Mouse (Mus musculus) stomach, embryonic 14.5 days (tissue): ENCODE data around the gene Rgs17. TPM values are rescaled to one million over a fixed set of nuclear protein-coding genes. Genes with fewer than 3 reads are reported as not detected.

Experiments
- ATAC-seq: fragments of 200-750 bp; cut with Nextera tagmentation; 2 replicates; pipeline ENCODE4 v1.8.0; 2017; ENCODE audit warnings: low read depth, moderate TSS enrichment; ENCODE audit not compliant: insufficient number of reproducible peaks, insufficient read depth, low FRiP score
- H3K27ac ChIP-seq: fragments of 300-500 bp; sonication (generic); 2 replicates; pipeline ENCODE4 v1.5.1; 2014; ENCODE audit warnings: mild to moderate bottlenecking, low read length, moderate library complexity, mixed read lengths
- H3K27me3 ChIP-seq: fragments of 300-500 bp; sonication (generic); 2 replicates; pipeline ENCODE4 v1.6.1; 2014; ENCODE audit warnings: low read length, control low read depth, mixed read lengths; ENCODE audit not compliant: control insufficient read depth, insufficient read depth
- H3K36me3 ChIP-seq: fragments of 300-500 bp; sonication (generic); 2 replicates; pipeline ENCODE4 v1.6.1; 2014; ENCODE audit warnings: mild to moderate bottlenecking, control low read depth, low read length, moderate library complexity, mixed read lengths; ENCODE audit not compliant: control insufficient read depth, insufficient read depth
- H3K4me1 ChIP-seq: fragments of 300-500 bp; sonication (generic); 2 replicates; pipeline ENCODE4 v1.6.1; 2014; ENCODE audit warnings: low read length, control low read depth, mixed read lengths; ENCODE audit not compliant: control insufficient read depth, insufficient read depth
- H3K4me2 ChIP-seq: fragments of 300-500 bp; sonication (generic); replicated peaks from 2 replicates; pipeline ENCODE4 v1.6.1; 2014; ENCODE audit warnings: low read depth, low read length, control low read depth
- H3K4me3 ChIP-seq: fragments of 300-500 bp; sonication (generic); 2 replicates; pipeline ENCODE4 v1.5.1; 2014; ENCODE audit warnings: low read depth, low read length, control low read depth
- H3K9ac ChIP-seq: fragments of 300-500 bp; sonication (generic); replicated peaks from 2 replicates; pipeline ENCODE4 v1.6.1; 2014; ENCODE audit warnings: low read depth, mild to moderate bottlenecking, control low read depth, low read length, moderate library complexity, mixed read lengths
- H3K9me3 ChIP-seq: fragments of 300-500 bp; sonication (generic); 2 replicates; pipeline ENCODE4 v1.6.1; 2016; ENCODE audit warnings: low read depth, low read length, control low read depth; ENCODE audit not compliant: control insufficient read depth
- WGBS: fragments of 180-500 bp; shearing (Covaris S2); extraction: QIAGEN DNeasy Blood & Tissue Kit; methylation state at CpG from one replicate; pipeline ENCODE4 v1.1.7; 2014; 5-methylcytosine and 5-hydroxymethylcytosine counted together
- polyA plus RNA-seq: library from polyadenylated mRNA; unstranded; fragments of >200 nt; fragmentation: Nextera tagmentation; extraction: Ambion mirVana; gene quantifications from 2 replicates; pipeline ENCODE4 v1.2.1, GENCODE M21; 2014

Gene Rgs17
- polyA plus RNA-seq, 1 experiment from 2014 or later, result 7.1 TPM

GRCm38 (mm10) chr10:5803739-5804138 lies 118.5 kb downstream of the Rgs17 start:
- Histone ChIP-seq H3K36me3 (peaks cover 31% of the 10 kb centered on the region), H3K27ac (no peak overlapping the region), H3K27me3 (no peaks in the 10 kb centered on the region), H3K9me3 (no peaks in the 10 kb centered on the region), H3K4me2 (peak overlapping the region; percentile 83), H3K4me1 (peaks cover 5% of the 10 kb centered on the region), H3K9ac (peak overlapping the region; percentile 68; the same call in 1 of the 2 replicates), H3K4me3 (peak overlapping the region; percentile 66)
- ATAC-seq, result no peak
- WGBS, result 4% methylated on average over 1 of the region's 1 CpGs

DNA sequence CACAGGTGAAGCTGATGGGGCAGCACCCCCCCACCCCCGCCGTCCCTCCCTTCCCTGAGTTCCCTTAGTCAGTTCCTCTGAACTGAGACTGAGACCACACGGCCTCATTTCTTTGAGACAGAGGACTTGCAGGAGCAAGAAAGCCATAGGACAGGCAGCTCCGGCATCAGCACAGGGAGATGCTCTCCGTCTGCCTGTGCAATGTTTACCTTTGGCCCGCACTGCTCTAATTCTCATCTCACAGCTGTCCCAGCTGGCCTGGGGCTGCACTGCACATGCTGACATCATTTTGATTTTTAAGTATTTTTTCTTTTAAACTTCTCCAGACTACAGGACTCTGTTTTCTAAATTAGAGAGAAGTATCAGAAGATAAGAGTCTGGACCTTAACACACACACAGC lies 119.3 kb downstream of the Rgs17 start:
- Histone ChIP-seq H3K9me3 (no peaks in the 10 kb centered on the region), H3K36me3 (peaks cover 35% of the 10 kb centered on the region), H3K4me2 (peak overlapping the region; percentile 83), H3K4me1 (peaks cover 5% of the 10 kb centered on the region), H3K4me3 (peak overlapping the region; percentile 66), H3K9ac (no peak overlapping the region; the same call in 1 of the 2 replicates), H3K27me3 (no peaks in the 10 kb centered on the region), H3K27ac (no peak overlapping the region)
- 14% methylated on average over 6 of the region's 6 CpGs for WGBS
- ATAC-seq, result no peak

- no peak for ATAC-seq
- 95% methylated on average over 1 of the region's 1 CpGs for WGBS
- Histone ChIP-seq H3K9me3 (no peaks in the 10 kb centered on the region), H3K9ac (no peak overlapping the region), H3K4me2 (no peak overlapping the region), H3K36me3 (peaks cover 35% of the 10 kb centered on the region), H3K27ac (no peak overlapping the region), H3K27me3 (no peaks in the 10 kb centered on the region), H3K4me1 (peaks cover 5% of the 10 kb centered on the region), H3K4me3 (no peak overlapping the region)
These were observed 121.7 kb downstream of the Rgs17 start for GRCm38 (mm10) chr10:5800490-5800889.

DNA sequence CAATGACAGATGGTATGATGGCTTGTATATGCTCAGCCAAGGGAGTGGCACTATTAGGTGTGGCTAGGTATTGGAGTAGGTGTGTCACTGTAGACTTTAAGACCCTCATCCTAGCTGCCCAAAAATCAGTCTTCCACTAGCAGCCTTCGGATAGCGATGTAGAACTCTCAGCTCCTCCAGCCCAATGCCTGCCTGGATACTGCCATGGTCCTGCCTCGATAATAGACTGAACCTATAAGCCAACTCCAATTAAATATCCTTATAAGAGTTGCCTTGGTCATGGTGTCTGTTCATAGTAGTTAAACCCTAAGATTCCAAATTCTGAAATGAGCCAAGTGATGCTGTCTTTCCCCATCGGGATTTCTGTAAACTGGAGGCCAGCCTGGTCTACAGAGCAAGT lies 124.1 kb downstream of the Rgs17 start:
- ATAC-seq, result 0 out of 2 replicates have a peak, but pooled peaks have one; percentile 48
- Histone ChIP-seq H3K4me3 (no peak overlapping the region), H3K36me3 (peaks cover 35% of the 10 kb centered on the region), H3K27me3 (no peaks in the 10 kb centered on the region), H3K4me2 (no peak overlapping the region), H3K4me1 (peaks cover 5% of the 10 kb centered on the region), H3K9me3 (no peaks in the 10 kb centered on the region), H3K27ac (no peak overlapping the region), H3K9ac (no peak overlapping the region)
- WGBS, result 81% methylated on average over 4 of the region's 4 CpGs

DNA sequence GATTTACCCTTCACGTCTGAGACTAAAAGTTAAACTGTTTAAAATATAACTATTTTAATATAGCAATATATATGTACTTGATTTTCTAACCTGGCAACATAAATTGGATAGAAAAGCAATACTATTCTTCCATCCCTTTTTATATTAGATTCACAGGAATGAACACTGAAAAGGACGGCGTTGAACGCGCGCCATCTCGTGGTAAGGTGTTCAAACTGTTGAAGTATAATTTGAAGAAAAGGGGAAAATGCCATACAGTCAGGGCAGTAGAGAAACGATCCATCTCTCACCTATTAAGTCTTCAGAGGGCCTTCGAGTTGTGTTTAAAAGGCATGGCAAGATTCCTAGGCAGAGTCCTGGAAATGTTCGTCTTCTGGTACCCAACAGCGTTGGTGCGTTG lies 131.5 kb downstream of the Rgs17 start:
- Histone ChIP-seq H3K4me1 (no peaks in the 10 kb centered on the region), H3K9me3 (no peaks in the 10 kb centered on the region), H3K9ac (no peak overlapping the region), H3K27ac (no peak overlapping the region), H3K4me2 (no peak overlapping the region), H3K4me3 (no peak overlapping the region), H3K36me3 (no peaks in the 10 kb centered on the region), H3K27me3 (no peaks in the 10 kb centered on the region)
- ATAC-seq, result no peak
- 19% methylated on average over 12 of the region's 12 CpGs for WGBS

DNA sequence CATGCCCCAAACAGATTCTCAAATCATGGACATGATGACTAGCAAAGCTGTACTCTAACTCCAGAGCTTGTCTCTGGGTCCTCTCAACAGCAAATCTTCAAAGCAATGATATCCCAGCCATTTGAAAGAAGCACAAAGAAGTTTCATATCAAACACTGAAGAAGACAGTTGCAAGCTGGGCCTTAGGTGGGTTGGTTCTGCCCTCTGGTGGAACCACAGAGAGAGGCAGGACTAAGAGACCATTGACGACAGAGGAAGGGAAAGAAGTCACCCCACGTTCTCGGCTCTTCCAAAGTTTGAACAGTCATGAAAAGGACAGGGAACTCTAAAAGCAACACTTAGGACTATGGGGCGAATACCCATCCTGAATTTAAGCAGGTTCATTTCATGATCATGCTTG lies 135.3 kb downstream of the Rgs17 start:
- Histone ChIP-seq H3K27ac (no peak overlapping the region), H3K36me3 (no peaks in the 10 kb centered on the region), H3K9ac (no peak overlapping the region), H3K4me3 (no peak overlapping the region), H3K4me1 (no peaks in the 10 kb centered on the region), H3K4me2 (no peak overlapping the region), H3K9me3 (no peaks in the 10 kb centered on the region), H3K27me3 (no peaks in the 10 kb centered on the region)
- no peak for ATAC-seq
- WGBS, result 17% methylated on average over 4 of the region's 4 CpGs

Other genes starting within 250 kb of the Rgs17 start
- 70.7 and 74.8 TPM in 2 replicates for gene Fbxo5, start 116.8 kb downstream of the Rgs17 start, polyA plus RNA-seq
- gene Mtrf1l, start 98.5 kb downstream of the Rgs17 start, polyA plus RNA-seq, result 22.1 and 23.3 TPM in 2 replicates